Mouse (Mus musculus) spleen, adult 2 months (tissue): Measurements from ENCODE around the gene Gcm1.

ENCODE experiments used
- CTCF ChIP-seq: fragments of 200-500 bp; IDR thresholded peaks from 2 replicates; pipeline ENCODE4 v1.5.1; 2011; ENCODE audit warnings: mild to moderate bottlenecking, inconsistent platforms; ENCODE audit not compliant: insufficient read depth, insufficient read length, insufficient replicate concordance; ENCODE audit errors: extremely low read depth
- POLR2A ChIP-seq: fragments of 200-500 bp; IDR thresholded peaks from 2 replicates; pipeline ENCODE4 v1.6.1; 2011; ENCODE audit warnings: low read depth, low read length, inconsistent platforms

- TF ChIP-seq CTCF (no peak), POLR2A (no peak)
Observed at GRCm38 (mm10) chr9:78010707-78011106, 41.0 kb upstream of the Gcm1 start.
